Comparison of ENCODE assay signal across 19 mouse cellular contexts in the genomic region with DNA sequence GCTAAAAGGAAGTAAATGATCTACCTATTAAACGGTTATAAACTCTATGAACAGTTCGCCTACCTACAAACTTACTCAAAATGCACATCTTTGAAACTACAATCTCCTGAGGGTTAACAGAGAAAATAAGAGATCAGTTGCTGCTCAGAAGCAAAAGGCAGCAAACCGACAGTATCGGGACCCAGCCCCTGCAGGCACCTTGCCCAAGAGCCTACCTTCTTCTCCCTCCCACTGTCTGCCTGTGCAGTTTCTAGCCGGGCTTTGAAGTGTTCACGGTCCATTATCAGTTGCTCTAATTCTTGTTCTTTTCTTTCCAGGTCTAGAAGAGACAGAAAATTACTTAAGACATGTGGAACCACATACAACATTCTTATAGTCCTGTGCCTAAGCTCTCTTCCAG. TPM values are rescaled to one million over a fixed set of nuclear protein-coding genes. Genes with fewer than 3 reads are reported as not detected.
A peak's percentile ranks its signal among the peaks of the same experiment; 100 is the strongest.
DNase-seq lines count a peak whose midpoint lies in the region; ATAC-seq and TF ChIP-seq lines count a peak whose summit lies in the region.
"Had no signal": no experiment of that assay in that cellular context is flagged by ENCODE, and none has a peak within 500 bp of the region (broad histone marks: within the 10 kb centered on the region; RNA-seq: fewer than 3 reads in every experiment).

No protein-coding gene starts in this region.

- 79% methylated on average over 6 of the region's 6 CpGs for WGBS in forebrain, embryonic 15.5 days
- WGBS in forebrain, embryonic 12.5 days = 84% methylated on average over 6 of the region's 6 CpGs
- 69% methylated on average over 6 of the region's 6 CpGs for WGBS in lung, postnatal 0 days

- H3K27me3 ChIP-seq in forebrain, embryonic 15.5 days = no peaks in the 10 kb centered on the region
- H3K27me3 ChIP-seq in forebrain, embryonic 12.5 days = no peaks in the 10 kb centered on the region
- no peaks in the 10 kb centered on the region for H3K27me3 ChIP-seq in lung, postnatal 0 days (replicated peaks; ENCODE audit: insufficient read depth, low read length)
- H3K27me3 ChIP-seq: heart, embryonic 13.5 days; hindbrain, embryonic 12.5 days; liver, embryonic 13.5 days; midbrain, embryonic 13.5 days had no signal

- H3K9me3 ChIP-seq in forebrain, embryonic 15.5 days = no peaks in the 10 kb centered on the region
- H3K9me3 ChIP-seq in forebrain, embryonic 12.5 days = no peaks in the 10 kb centered on the region
- H3K9me3 ChIP-seq in lung, postnatal 0 days (ENCODE audit: low read length) = no peaks in the 10 kb centered on the region
- H3K9me3 ChIP-seq: heart, embryonic 13.5 days; hindbrain, embryonic 12.5 days; liver, embryonic 13.5 days; megakaryocyte, embryonic 14.5 days; midbrain, embryonic 13.5 days had no signal

- H3K4me2 ChIP-seq in forebrain, embryonic 15.5 days (replicated peaks) = no peak overlapping the region
- no peak overlapping the region for H3K4me2 ChIP-seq in forebrain, embryonic 12.5 days
- no peak overlapping the region for H3K4me2 ChIP-seq in lung, postnatal 0 days (replicated peaks; ENCODE audit: low read depth, low read length)
- H3K4me2 ChIP-seq: heart, embryonic 13.5 days; hindbrain, embryonic 12.5 days; liver, embryonic 13.5 days; midbrain, embryonic 13.5 days had no signal

- H3K4me3 ChIP-seq in forebrain, embryonic 15.5 days = no peak overlapping the region
- no peak overlapping the region for H3K4me3 ChIP-seq in forebrain, embryonic 12.5 days (replicated peaks)
- no peak overlapping the region for H3K4me3 ChIP-seq in lung, postnatal 0 days (ENCODE audit: low read depth, low read length)
- H3K4me3 ChIP-seq: erythroblast, embryonic 14.5 days; heart, embryonic 13.5 days; hindbrain, embryonic 12.5 days; liver, embryonic 13.5 days; megakaryocyte, embryonic 14.5 days; midbrain, embryonic 13.5 days had no signal

- no peak overlapping the region for H3K9ac ChIP-seq in forebrain, embryonic 15.5 days (replicated peaks)
- no peak overlapping the region for H3K9ac ChIP-seq in forebrain, embryonic 12.5 days
- no peak overlapping the region for H3K9ac ChIP-seq in lung, postnatal 0 days (replicated peaks; ENCODE audit: low read depth)
- H3K9ac ChIP-seq: heart, embryonic 13.5 days; hindbrain, embryonic 12.5 days; liver, embryonic 13.5 days; midbrain, embryonic 13.5 days had no signal

- no peak for ATAC-seq in forebrain, embryonic 15.5 days (replicated peaks)
- no peak for ATAC-seq in forebrain, embryonic 12.5 days (ENCODE audit: low FRiP score)
- no peak for ATAC-seq in lung, postnatal 0 days
- ATAC-seq: midbrain, embryonic 13.5 days had no signal

- no peak for TF ChIP-seq EP300 in lung, postnatal 0 days (IDR thresholded peaks at IDR 0.05)

- TF ChIP-seq CTCF in lung, postnatal 0 days (IDR thresholded peaks at IDR 0.05) = no peak

- H3K4me1 ChIP-seq in forebrain, embryonic 15.5 days = peaks cover 9% of the 10 kb centered on the region; the same call in 1 of the 2 replicates
- no peaks in the 10 kb centered on the region for H3K4me1 ChIP-seq in forebrain, embryonic 12.5 days
- H3K4me1 ChIP-seq in lung, postnatal 0 days (ENCODE audit: insufficient read depth, low read depth, low read length) = no peaks in the 10 kb centered on the region
- H3K4me1 ChIP-seq: liver, embryonic 13.5 days; midbrain, embryonic 13.5 days had no signal

- H3K36me3 ChIP-seq in forebrain, embryonic 15.5 days = no peaks in the 10 kb centered on the region
- H3K36me3 ChIP-seq in forebrain, embryonic 12.5 days (replicated peaks) = no peaks in the 10 kb centered on the region
- H3K36me3 ChIP-seq in lung, postnatal 0 days (ENCODE audit: insufficient read depth, low read length) = no peaks in the 10 kb centered on the region
- H3K36me3 ChIP-seq: heart, embryonic 13.5 days; hindbrain, embryonic 12.5 days; liver, embryonic 13.5 days; midbrain, embryonic 13.5 days had no signal

- peak overlapping the region; percentile 63 for H3K27ac ChIP-seq in forebrain, embryonic 15.5 days (replicated peaks)
- H3K27ac ChIP-seq in forebrain, embryonic 12.5 days = no peak overlapping the region
- H3K27ac ChIP-seq in lung, postnatal 0 days (ENCODE audit: low read length) = 0 out of 2 replicates have a peak overlapping the region, but pooled peaks have one; percentile 11
- H3K27ac ChIP-seq: heart, embryonic 13.5 days; hindbrain, embryonic 12.5 days; liver, embryonic 13.5 days; midbrain, embryonic 13.5 days had no signal

- no peak for DNase-seq in lung, postnatal 0 days (ENCODE audit: low spot score)
- DNase-seq in lung, postnatal 36 days = no peak
- DNase-seq in kidney, postnatal 14 days = peak; percentile 35
- DNase-seq in thymus, postnatal 14 days = no peak
- DNase-seq in adipocyte (ENCODE audit: low spot score) = no peak
- DNase-seq: cerebellum, adult 2 months; cerebellum, postnatal 36 days; gastrocnemius, postnatal 10 days; heart, adult 11 months; liver, embryonic 13.5 days; lung, adult 2 months; thymus, adult 18-20 months had no signal

RNA-seq across cellular contexts. Expression of a gene that starts 13.3 kb away (rescaled TPM):
- 44.7 and 48.0 TPM in 2 replicates for polyA plus RNA-seq in forebrain, embryonic 15.5 days (2015; fragmentation: Nextera tagmentation; extraction: Ambion mirVana)
- polyA plus RNA-seq in forebrain, embryonic 12.5 days (2016; fragmentation: Nextera tagmentation; extraction: Ambion mirVana) = 63.0 and 64.5 TPM in 2 replicates
- polyA plus RNA-seq in lung, postnatal 0 days (2015; fragmentation: Nextera tagmentation; extraction: Ambion mirVana) = 24.6 and 26.3 TPM in 2 replicates

RNA-seq across cellular contexts. Expression of a gene that starts 13.6 kb away (rescaled TPM):
- polyA plus RNA-seq in forebrain, embryonic 15.5 days (2015; fragmentation: Nextera tagmentation; extraction: Ambion mirVana) = 0.28 and 0.84 TPM in 2 replicates
- polyA plus RNA-seq in forebrain, embryonic 12.5 days (2016; fragmentation: Nextera tagmentation; extraction: Ambion mirVana) = 0.46 and 0.55 TPM in 2 replicates
- polyA plus RNA-seq in lung, postnatal 0 days (2015; fragmentation: Nextera tagmentation; extraction: Ambion mirVana) = 0.30 and 0.58 TPM in 2 replicates
- polyA plus RNA-seq: erythroblast, embryonic 14.5 days had no signal
